Mouse (Mus musculus) C2C12 (cell line): Measurements from ENCODE around the gene Il1rl1. TPM values are rescaled to one million over a fixed set of nuclear protein-coding genes. Genes with fewer than 3 reads are reported as not detected.

Source experiments
- H3K27me3 ChIP-seq: one replicate; pipeline ENCODE4 v1.6.1; 2011; ENCODE audit not compliant: control insufficient read depth, insufficient read depth, insufficient read length
- H3K36me3 ChIP-seq: one replicate; pipeline ENCODE4 v1.6.1; 2011; ENCODE audit not compliant: control insufficient read depth, insufficient read depth
- H3K4me3 ChIP-seq: one replicate; pipeline ENCODE4 v1.5.1; 2011; ENCODE audit warnings: mild to moderate bottlenecking, control low read depth; ENCODE audit not compliant: poor library complexity, insufficient read depth, severe bottlenecking
- H3K79me2 ChIP-seq: one replicate; pipeline ENCODE4 v1.6.1; 2011; ENCODE audit not compliant: control insufficient read depth, insufficient read depth
- H3K79me3 ChIP-seq: one replicate; pipeline ENCODE4 v1.6.1; 2011; ENCODE audit warnings: low read depth, control low read depth
- H3ac ChIP-seq: one replicate; pipeline ENCODE3; 2011; ENCODE audit warnings: low read depth; ENCODE audit not compliant: control insufficient read depth, insufficient read length
- CEBPB ChIP-seq: IDR thresholded peaks from one replicate; pipeline ENCODE4 v1.6.1; 2011; ENCODE audit warnings: low read depth, mild to moderate bottlenecking, control low read depth, moderate library complexity
- CTCF ChIP-seq: IDR thresholded peaks from one replicate; pipeline ENCODE4 v1.5.1; 2011; ENCODE audit not compliant: control insufficient read depth, insufficient read depth, insufficient read length
- FOSL1 ChIP-seq: IDR thresholded peaks from one replicate; pipeline ENCODE4 v1.8.0; 2011; ENCODE audit warnings: mild to moderate bottlenecking, low read length; ENCODE audit not compliant: poor library complexity, insufficient read depth, severe bottlenecking
- MAX ChIP-seq: IDR thresholded peaks from one replicate; pipeline ENCODE4 v1.6.1; 2011; ENCODE audit warnings: mild to moderate bottlenecking, control low read depth
- MYOD1 ChIP-seq: IDR thresholded peaks from one replicate; pipeline ENCODE4 v1.6.1; 2011; ENCODE audit warnings: low read depth; ENCODE audit not compliant: control insufficient read depth, insufficient read length
- MYOG ChIP-seq: IDR thresholded peaks from one replicate; pipeline ENCODE4 v1.6.1; 2011; ENCODE audit not compliant: control insufficient read depth, insufficient read length; ENCODE audit errors: extremely low read depth
- USF1 ChIP-seq: IDR thresholded peaks from one replicate; pipeline ENCODE4 v1.6.1; 2011; ENCODE audit warnings: low read depth, mild to moderate bottlenecking, control low read depth, moderate library complexity
- polyA plus RNA-seq: library from polyadenylated mRNA; unstranded; fragments of >200 nt; fragmentation: generic; extraction: Trizol; gene quantifications from one replicate; pipeline ENCODE4 v1.2.1, GENCODE M21; 2012; ENCODE audit warnings: missing spikeins

Il1rl1 gene
- polyA plus RNA-seq, 1 experiment, result 0.13 TPM

- Histone ChIP-seq H3K4me3 (no peak overlapping the region), H3ac (no peak overlapping the region), H3K79me3 (no peaks in the 10 kb centered on the region), H3K27me3 (no peaks in the 10 kb centered on the region), H3K79me2 (no peaks in the 10 kb centered on the region), H3K36me3 (no peaks in the 10 kb centered on the region)
- TF ChIP-seq CTCF (no peak), FOSL1 (no peak), MYOG (no peak)
These were observed 70.3 kb downstream of the Il1rl1 start for GRCm38 (mm10) chr1:40499708-40500107.

- Histone ChIP-seq H3K36me3 (no peaks in the 10 kb centered on the region), H3K4me3 (no peak overlapping the region), H3K79me2 (no peaks in the 10 kb centered on the region), H3ac (no peak overlapping the region), H3K27me3 (no peaks in the 10 kb centered on the region), H3K79me3 (no peaks in the 10 kb centered on the region)
- no peak for TF ChIP-seq FOSL1
- TF ChIP-seq USF1, result no peak
- no peak for TF ChIP-seq MYOG
- TF ChIP-seq MAX, result no peak
- no peak for TF ChIP-seq MYOD1
- no peak for TF ChIP-seq CTCF
- TF ChIP-seq CEBPB, result no peak
These were observed 71.8 kb downstream of the Il1rl1 start for GRCm38 (mm10) chr1:40501126-40501525.

- Histone ChIP-seq H3K36me3 (no peaks in the 10 kb centered on the region), H3K79me3 (no peaks in the 10 kb centered on the region), H3K27me3 (no peaks in the 10 kb centered on the region), H3K4me3 (no peak overlapping the region), H3ac (no peak overlapping the region), H3K79me2 (no peaks in the 10 kb centered on the region)
- TF ChIP-seq MYOD1, result no peak
- no peak for TF ChIP-seq FOSL1
- no peak for TF ChIP-seq MAX
- TF ChIP-seq CTCF, result no peak
- TF ChIP-seq MYOG, result no peak
- TF ChIP-seq CEBPB, result no peak
- no peak for TF ChIP-seq USF1
These were observed 72.4 kb downstream of the Il1rl1 start for GRCm38 (mm10) chr1:40501546-40502398.

GRCm38 (mm10) chr1:40504548-40504947 lies 75.2 kb downstream of the Il1rl1 start:
- Histone ChIP-seq H3K36me3 (no peaks in the 10 kb centered on the region), H3ac (no peak overlapping the region), H3K4me3 (no peak overlapping the region), H3K27me3 (no peaks in the 10 kb centered on the region), H3K79me3 (no peaks in the 10 kb centered on the region), H3K79me2 (no peaks in the 10 kb centered on the region)
- TF ChIP-seq CTCF (no peak), USF1 (no peak), MYOD1 (no peak), MAX (no peak), CEBPB (no peak), MYOG (no peak), FOSL1 (no peak)

Other genes with a start within 250 kb of the Il1rl1 start
- 16.8 TPM for gene Il1r1, start 204.5 kb upstream of the Il1rl1 start, polyA plus RNA-seq
- not detected for gene Il1rl2, start 105.0 kb upstream of the Il1rl1 start, polyA plus RNA-seq
- gene Il18r1, start 36.0 kb downstream of the Il1rl1 start, polyA plus RNA-seq, result not detected
- gene Il18rap, start 85.8 kb downstream of the Il1rl1 start, polyA plus RNA-seq, result 1.3 TPM
- gene Slc9a4, start 150.5 kb downstream of the Il1rl1 start, polyA plus RNA-seq, result 0.07 TPM